Mouse (Mus musculus) heart, adult 2 months (tissue): ENCODE measurements around the gene Thap11.

Experiments used
- CTCF ChIP-seq: fragments of 200-600 bp; IDR thresholded peaks from 2 replicates; pipeline ENCODE4 v1.8.1; 2022; ENCODE audit warnings: antibody characterized with exemption, mild to moderate bottlenecking, moderate library complexity
- EP300 ChIP-seq: fragments of 200-500 bp; IDR thresholded peaks from 2 replicates; pipeline ENCODE4 v1.6.1; 2011; ENCODE audit warnings: low read depth, low read length, control low read depth; ENCODE audit not compliant: insufficient read depth
- POLR2A ChIP-seq: fragments of 200-500 bp; IDR thresholded peaks from 2 replicates; pipeline ENCODE4 v1.6.1; 2011; ENCODE audit warnings: mild to moderate bottlenecking, low read depth, low read length, control low read depth; ENCODE audit not compliant: insufficient read depth

- no peak for TF ChIP-seq CTCF
- no peak for TF ChIP-seq POLR2A
- TF ChIP-seq EP300, result no peak
These were observed 43.0 kb downstream of the Thap11 start for GRCm38 (mm10) chr8:105897801-105898480.
